Mouse (Mus musculus) thymus, postnatal 0 days (tissue): Measurements from ENCODE around the gene Cd200. TPM values are rescaled to one million over a fixed set of nuclear protein-coding genes. Genes with fewer than 3 reads are reported as not detected.

Experiments
- DNase-seq: peaks from one replicate; pipeline ENCODE4 v3.0.0-alpha.2; 2015; ENCODE audit warnings: low spot score
- polyA plus RNA-seq: library from polyadenylated mRNA; unstranded; fragments of >200 nt; fragmentation: Nextera tagmentation; extraction: Ambion mirVana; gene quantifications from 2 replicates; pipeline ENCODE4 v1.2.1, GENCODE M21; 2015

The Cd200 gene
- polyA plus RNA-seq, 1 experiment from 2014 or later: 79.1 TPM

DNA sequence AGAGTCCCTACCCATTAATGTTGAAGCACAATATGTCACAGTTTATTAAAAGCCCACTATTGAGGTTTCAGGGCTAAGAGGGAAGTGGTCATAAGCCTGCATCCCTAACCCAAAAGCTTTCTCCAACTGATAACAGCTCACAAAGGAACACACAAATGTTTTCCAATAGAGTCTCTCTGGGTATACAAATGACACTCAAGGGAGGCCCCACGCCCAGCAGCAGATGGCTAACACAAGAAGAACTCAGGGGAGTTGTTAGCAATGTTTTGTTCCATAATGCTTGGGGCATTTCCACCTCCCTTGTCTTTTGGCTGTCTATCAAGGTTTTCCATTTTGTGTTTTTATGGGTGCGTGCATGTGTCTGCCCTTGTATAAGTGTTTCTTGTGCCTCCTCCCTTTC, 64.0 kb downstream of the Cd200 start:
- DNase-seq: no peak

GRCm38 (mm10) chr16:45336478-45336877, 72.4 kb downstream of the Cd200 start:
- peak; percentile 31 for DNase-seq

- DNase-seq: peak; percentile 12
Observed at GRCm38 (mm10) chr16:45334891-45335290, 74.0 kb downstream of the Cd200 start.

- no peak for DNase-seq
Observed at GRCm38 (mm10) chr16:45334376-45334765, 74.5 kb downstream of the Cd200 start.

DNA sequence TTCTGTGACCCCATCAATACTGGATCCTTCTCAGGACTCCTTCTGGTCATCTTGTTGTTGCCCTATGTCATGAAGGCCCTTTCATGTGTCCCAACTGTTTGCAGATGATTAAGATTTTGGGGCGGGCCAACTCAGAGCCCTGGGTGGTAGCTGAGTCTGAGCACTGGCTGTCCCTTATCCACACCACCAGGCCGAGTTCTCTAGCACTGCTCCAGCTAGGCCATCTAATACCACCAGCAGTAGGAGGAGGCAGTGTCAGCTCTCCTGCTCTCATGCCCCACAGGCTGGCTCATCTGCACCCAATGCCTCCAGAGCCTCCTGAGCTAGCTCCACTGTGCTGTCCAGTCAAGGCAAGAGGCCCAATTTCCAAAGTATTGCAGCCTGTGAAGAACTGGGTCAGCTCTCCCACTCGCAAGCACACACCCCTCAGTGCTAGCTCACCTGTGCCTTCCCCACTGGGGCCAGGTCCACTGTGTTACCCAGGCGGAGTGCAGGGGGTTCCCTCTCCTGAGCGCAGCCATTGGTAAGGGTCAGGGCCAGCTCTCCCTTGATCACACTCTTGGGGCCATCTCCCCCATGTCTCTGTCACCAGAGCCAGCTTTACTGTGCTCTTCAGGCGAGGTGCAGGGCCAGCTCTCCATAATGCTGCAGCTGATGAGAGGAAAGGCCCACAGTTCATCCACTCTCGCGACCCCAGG, 75.0 kb downstream of the Cd200 start:
- DNase-seq: no peak

DNA sequence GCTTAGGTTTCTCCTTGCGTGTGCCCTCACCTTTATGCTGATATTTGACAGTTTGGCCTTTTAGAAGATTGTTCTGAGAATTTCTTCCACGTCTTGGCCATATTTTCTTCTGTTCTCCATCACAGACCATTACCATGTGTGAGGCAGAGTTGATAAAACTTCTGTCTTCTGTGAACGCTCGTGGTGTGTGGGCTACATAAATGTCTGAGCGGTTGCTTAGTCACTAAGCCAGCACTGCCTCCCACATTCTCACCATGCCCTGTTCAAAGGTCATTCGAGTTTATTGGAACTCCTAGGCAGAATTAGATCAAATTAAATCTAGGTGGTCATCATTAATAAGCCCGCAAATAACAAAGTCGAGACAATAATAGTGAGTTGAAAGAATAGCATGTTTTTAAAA, 76.3 kb downstream of the Cd200 start:
- no peak for DNase-seq

Other genes with a start within 250 kb of the Cd200 start
- 5.1 and 5.8 TPM in 2 replicates for gene Btla, start 184.7 kb downstream of the Cd200 start, polyA plus RNA-seq
- gene Gm609, start 83.9 kb upstream of the Cd200 start, polyA plus RNA-seq: 0.08 TPM in 1 of 2 replicates, not detected in the other
- gene Gm17783, start 123.0 kb upstream of the Cd200 start, polyA plus RNA-seq: not detected in 2 replicates
- gene Slc9c1, start 126.3 kb upstream of the Cd200 start, polyA plus RNA-seq: 0.08 and 0.17 TPM in 2 replicates
- 0.95 and 0.96 TPM in 2 replicates for gene Gcsam, start 201.3 kb upstream of the Cd200 start, polyA plus RNA-seq
- gene BC016579, start 245.0 kb upstream of the Cd200 start, polyA plus RNA-seq: 0.28 and 0.34 TPM in 2 replicates